Mouse (Mus musculus): Measurements from ENCODE around the gene Cog3.

Gene Cog3

DNA sequence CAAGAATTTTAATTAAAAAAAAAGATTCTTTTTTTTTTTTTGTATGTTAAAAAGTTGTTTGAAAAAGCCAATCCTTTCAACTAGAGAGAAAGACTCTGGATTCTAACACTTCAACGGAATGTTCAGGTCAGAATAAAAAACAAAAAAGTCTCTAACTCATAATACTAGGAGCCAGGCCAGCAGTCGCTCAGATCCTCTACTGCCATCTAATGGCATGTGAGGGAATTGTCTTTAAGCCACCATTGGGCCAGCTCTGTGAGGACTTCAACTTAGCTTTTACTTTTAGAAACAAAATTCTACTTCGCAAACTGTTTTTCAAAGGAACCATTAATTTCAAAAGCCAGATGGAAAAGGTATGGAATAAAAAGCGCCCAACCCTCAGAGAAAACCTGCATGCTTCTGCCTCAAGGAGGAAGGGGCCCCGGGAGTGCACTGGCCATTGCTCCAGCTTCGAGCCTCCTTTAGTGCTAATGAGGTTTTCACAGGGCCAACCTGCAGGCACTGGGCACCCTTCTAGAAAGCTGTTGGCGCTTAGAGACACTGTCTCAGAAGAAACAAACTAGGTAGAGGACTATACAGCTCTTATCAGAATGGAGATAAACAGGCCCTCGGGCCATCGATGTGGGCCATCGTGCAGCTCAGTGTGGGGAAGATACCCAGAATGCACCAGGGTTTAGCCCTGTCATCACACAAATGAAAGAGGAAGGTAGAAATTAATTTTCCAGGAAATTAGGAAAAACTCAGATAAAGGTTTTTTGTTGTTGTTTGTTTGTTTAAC, 6.9 kb upstream of the Cog3 start:
- peak in 1 of 2 experiments; percentile 25 for DNase-seq (ENCODE audit: low spot score in 2 of 2)

DNA sequence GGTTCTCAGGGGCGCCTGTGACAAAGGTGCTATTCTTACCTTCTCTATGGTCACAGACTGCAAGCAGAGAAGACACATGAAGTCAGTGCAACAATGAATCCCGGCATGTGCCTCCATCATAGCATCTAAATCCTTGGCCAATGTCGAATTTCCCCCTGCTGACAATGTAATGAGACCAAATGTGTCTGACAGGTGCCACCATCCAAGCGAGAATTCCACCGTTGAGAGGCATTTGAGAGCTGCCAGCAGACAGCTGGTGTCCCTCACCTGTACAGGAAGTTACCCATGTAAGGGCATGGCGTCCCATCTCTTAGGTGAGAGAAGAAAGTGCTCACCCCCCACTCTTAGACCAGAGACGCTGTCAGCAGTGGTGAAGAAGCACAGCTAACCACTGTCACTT, 4.1 kb upstream of the Cog3 start:
- no peak for DNase-seq (ENCODE audit: low spot score in 2 of 2)

DNA sequence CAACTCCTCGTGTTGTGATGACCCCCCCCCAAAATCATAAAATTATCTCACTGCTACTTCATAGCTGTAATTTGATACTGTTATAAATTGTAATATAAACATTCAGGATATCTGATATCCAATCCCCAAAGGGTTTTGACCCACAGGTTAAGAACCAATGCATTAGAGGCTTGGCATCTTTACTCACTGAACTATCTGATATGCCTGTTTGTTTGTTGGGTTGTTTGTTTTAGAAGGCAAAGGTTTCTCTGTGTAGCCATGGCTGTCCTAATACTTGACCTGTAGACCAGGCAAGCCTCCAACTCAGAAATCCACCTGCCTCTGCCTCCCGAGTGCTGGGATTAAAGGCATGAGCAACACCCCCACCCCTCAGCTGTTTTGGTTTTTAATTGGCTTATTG, 3.5 kb upstream of the Cog3 start:
- no peak for DNase-seq (ENCODE audit: low spot score in 2 of 2)

DNA sequence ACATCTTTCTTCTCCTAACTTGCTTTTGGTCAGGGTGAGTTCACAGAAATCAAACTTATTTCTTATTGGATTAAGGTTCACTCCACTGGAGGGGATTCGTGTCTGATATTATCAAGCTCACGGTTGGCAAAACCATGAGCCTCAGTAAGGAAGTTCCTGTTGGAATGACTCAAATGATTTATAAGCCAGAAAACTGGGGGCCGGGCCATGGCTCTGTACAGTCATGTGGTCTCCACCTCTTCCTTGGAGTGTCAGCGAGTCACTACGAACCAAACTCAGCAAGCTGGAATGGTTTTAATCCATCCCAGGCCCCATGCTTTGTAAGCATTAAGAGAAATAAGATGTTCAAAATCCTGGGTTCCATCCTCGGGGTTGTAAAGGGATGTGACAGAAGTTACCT, 2.7 kb upstream of the Cog3 start:
- no peak for DNase-seq (ENCODE audit: low spot score in 2 of 2)

DNA sequence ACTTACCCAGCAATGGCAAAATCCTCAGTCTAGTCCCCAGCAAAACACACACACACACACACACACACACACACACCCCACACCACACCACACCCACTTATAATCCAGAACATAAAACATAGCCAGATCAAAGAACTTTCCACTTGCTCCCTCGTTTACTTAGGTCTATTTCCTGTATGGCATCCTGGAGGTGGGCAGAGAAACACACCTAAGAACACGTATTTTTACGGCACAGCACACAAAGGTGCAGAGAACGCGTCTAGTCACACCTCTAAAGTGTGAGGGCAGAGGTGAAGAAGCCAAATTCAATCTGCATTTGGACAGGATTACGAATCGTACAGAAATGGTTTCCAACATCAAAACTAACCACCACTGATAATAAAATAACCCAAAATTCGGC, 1.1 kb downstream of the Cog3 start:
- no peak for DNase-seq (ENCODE audit: low spot score in 2 of 2)

DNA sequence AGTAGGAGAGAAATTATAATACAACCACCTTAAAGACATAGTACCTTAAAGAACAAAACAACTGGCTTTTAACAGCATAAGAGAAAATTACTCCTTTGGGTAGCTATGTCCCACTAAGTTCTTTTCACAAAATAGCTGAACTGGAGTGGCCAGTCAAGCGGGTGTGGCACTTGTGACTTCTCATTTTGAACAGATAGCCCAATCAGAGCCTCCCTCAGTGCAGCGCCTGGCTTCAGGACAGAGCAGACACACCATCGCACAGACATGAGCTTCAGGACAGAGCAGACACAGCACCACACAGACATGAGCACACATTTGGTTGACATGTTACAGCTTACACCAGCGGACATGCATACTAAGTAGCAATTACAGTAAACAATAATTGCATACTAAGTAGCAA, 3.3 kb downstream of the Cog3 start:
- no peak for DNase-seq (ENCODE audit: low spot score in 2 of 2)

DNA sequence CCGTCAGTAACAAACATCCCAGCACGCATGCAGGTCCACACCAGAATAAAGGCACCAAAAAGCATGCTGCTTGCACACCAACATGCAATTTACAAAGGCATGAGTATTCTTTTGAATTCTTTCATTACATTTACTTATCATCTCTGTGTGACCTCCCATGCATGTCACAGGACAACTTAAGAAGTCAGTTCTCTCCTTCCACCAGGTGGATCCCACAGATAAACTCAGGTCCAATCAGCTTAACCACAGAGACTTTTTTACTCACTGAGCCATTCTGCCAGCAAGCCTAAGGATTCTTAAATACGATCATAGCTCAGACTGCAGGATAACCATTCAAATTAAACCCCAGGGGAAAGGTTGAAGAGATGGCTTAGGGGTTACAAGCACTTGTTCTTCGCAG, 5.2 kb downstream of the Cog3 start:
- no peak for DNase-seq (ENCODE audit: low spot score in 2 of 2)

DNA sequence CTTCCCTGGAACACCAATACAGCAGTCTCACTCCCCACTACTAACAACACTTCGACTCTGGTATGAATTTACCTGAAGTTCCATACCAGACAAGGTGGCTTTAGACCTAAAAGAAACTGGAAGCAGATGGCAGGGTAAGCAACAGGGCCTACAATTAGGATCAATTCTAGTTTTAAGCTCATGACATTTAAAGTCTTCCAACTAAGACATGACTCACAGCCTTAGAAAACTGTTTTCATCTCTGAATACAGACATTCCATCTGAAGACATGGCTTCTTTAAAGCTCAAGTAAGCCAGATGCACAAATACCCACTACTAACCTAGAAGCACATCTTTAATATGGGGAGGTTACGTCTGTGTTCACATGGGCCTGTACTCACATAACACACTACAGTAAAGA, 6.4 kb downstream of the Cog3 start:
- DNase-seq (ENCODE audit: low spot score in 2 of 2) = no peak

DNA sequence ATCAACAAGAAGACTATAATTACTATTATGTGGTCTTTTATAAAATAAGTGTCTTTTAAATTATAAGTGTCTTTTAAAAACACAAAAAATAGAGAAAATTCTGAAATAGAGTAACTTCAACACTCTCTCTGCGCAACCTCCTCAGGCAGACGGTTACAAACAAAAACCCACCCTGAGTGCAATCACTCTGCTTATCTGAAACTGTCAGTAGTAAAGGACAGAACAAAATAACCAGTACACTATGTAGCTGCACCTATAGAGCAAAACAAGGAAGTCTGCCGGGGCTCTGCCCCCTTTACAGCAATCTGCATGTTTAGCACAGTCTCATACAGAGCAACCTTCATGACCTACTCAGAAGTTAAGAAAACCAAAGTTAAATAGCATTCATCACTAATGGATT, 12.4 kb downstream of the Cog3 start:
- no peak for DNase-seq (ENCODE audit: low spot score in 2 of 2)

DNA sequence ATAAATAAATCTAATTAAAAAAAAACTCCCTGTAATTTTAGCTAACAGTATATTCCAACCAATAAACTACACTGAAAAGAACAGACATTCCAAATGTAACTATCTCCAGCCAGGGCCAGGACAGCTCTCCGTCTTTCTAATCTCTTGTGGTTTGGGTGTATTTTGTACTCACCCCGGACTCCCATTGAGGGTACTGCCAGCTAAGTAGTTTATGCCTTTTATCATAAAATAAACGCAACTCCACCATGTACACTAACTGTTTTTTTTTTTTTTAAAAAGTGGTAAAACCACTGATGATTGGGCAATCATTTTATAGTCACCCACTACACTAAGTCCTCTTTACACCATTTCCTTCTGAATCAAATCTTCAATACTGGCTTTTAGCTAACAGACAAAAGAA, 18.7 kb downstream of the Cog3 start:
- no peak for DNase-seq (ENCODE audit: low spot score in 2 of 2)

DNA sequence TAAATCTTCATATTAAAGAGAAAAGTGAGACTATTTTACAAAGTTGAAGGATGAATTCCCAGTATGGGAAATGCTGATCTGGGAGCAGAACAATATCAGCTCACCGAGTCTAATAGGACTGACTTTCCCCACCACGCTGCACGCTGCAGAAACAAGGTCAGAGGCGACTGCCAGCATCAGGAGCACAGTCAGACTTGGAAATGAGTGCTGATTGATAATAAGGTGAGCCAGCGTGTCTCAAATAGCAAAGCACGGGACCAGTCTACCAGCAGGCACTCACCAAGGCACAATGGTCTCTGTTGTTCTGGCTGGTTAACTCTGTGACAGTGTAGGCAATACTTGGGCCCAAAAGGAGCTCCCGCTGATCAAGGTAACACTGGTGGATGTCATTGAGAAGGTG, 21.7 kb downstream of the Cog3 start:
- DNase-seq (ENCODE audit: low spot score in 2 of 2) = no peak

DNA sequence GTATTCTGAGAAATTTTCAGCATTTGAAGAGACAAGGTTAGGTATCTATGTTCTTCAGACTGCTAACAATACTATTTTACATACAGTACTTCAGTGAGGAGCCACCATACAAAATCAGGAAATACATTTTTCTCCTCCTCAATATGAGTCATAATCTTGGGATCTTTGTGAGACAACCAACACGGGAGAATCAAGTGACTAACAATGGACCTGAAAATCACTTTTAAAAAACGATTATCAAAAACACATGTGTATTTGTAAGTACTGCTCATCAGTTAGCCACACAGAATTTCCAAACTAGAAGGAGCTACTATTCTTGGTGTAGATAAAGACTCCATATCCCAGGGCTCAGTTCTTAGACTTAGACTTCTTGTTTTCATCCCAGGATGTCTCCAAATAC, 23.0 kb downstream of the Cog3 start:
- no peak for DNase-seq (ENCODE audit: low spot score in 2 of 2)

DNA sequence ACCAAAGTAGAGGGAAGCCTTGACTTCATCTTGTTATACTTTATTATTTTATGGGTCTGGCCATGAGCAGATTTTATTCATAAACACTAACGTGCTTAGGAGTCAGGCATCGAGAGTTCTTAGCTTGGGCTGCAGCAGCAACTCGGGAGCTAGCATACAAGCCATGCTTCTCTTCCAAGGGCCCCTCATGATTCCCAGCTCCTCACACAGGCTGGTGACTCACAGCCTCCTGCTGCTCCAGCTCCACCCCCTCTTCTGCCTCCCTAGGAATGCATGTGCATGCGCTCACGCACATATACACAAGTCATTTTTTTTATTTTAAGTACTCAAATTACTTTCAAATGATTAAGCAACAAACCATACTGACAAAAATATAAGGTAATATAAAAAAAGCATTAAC, 26.2 kb downstream of the Cog3 start:
- no peak for DNase-seq (ENCODE audit: low spot score in 2 of 2)

DNA sequence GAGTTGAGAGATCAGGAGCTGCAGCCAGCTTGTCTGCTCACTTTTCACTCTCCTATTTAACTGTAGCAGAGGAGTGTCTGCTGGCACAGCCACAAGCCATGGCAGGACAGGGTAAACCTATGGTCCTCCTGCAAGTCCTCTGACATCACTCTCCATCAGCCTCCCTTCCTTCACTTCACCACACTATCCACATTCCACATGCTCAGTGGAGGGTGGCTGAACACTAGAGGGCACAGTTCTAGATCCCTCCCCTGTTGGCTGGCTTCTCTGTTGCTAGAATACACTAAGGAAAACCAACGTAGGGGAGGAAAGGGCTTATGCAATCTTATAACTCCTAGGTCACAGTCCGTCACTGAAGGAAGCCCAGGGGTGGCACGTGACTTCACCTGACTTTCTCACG, 27.3 kb downstream of the Cog3 start:
- no peak for DNase-seq (ENCODE audit: low spot score in 2 of 2)

DNA sequence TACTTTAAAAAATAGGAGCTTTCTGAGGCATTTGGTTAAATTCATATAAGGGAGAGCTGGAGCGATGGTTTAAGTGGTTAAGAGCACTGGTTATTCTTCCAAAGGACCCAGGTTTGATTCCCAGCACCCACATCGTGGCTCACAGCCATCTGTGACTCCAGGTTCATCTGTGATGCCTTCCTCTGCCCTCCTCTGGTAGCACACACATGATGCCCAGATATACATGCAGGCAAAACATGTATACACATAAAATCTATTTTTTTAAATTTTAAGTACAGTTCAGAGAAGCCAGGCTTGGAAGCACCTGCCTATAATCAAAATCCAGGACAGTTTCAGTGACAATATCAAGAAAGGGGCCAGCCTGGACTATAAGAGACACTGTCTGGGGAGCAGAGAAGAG, 31.5 kb downstream of the Cog3 start:
- DNase-seq (ENCODE audit: low spot score in 2 of 2) = no peak

DNA sequence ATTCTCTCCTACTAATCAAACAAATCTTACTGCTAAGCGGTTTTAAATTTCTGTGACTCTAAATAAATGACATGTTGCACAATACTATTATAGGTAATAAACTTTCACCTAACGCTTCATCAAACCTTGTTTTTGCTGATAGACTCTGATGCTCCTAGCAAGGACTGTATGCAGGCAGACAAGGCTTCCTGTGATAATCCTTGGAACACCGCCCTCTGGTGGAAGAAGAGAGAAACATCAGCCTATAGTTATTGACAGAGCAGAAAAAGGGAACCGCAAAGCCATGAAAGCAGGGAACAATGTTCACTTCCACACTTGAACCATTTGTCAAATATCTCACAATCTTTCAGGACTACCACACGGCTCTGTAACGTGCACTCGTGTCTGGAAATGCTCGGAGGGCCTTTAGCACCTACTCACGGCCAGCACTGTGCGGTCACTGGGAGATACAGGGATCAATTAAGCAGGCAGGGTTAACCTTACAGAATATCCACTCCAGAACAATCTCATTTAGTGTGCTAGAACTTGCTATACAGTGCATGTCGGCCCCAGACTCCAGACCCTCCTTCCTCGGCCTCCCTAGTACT, 32.2 kb downstream of the Cog3 start:
- DNase-seq (ENCODE audit: low spot score in 2 of 2) = peak in 1 of 2 experiments; percentile 32

DNA sequence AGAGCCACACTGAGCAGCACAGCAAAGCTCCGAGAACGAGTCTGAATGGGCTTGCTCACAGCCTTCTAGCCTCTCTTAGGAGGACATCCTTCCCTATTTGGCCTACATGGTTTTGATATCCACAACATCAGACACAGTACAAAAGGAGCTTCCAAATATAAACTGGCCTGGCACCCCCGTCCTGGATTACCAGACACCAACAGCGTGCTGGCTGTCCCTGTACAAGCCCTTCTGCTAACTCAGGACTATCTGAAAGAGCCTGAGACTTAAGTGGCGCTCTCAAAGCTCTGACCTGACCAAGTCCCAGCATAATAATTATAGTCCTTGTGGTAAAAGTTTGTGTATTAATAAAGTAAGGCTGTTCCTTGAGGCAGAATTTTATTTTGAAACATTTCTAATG, 34.2 kb downstream of the Cog3 start:
- no peak for DNase-seq (ENCODE audit: low spot score in 2 of 2)

DNA sequence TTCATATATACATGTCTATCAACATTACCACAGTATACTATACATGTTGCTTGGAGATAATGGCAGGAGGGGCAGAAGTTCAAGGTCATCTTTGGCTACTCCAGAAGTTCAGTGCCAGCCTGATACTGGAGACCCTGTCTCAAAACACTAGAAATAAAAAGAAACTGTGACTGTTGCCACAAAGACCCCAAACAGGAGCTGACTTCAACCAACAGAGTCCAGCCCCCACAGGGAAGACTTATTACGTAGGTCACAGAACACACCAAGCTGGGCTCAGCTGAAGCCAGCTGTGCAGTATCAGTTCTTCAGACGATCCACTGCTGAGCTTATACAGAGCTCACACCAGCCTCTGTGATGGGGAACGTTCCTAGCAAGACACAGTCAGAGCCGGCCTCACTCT, 37.9 kb downstream of the Cog3 start:
- no peak for DNase-seq (ENCODE audit: low spot score in 2 of 2)

DNA sequence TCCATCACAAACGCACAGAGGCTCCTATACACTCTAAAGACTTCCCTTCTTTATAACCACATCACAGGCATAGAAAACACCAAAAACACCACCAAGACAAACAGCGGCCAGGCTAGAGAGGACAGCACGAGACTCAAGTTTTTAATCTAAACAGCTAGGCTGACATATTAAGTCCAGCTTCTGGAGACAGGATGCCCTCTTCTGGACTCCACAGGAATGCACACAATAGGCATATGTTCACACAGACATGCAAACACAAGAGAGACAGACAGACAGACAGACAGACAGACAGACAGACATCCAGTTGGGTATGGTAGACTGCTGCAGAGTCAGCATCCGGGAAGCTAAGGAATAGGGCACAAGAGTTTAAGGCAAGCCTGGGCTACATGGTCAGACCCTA, 40.7 kb downstream of the Cog3 start:
- no peak for DNase-seq (ENCODE audit: low spot score in 2 of 2)

DNA sequence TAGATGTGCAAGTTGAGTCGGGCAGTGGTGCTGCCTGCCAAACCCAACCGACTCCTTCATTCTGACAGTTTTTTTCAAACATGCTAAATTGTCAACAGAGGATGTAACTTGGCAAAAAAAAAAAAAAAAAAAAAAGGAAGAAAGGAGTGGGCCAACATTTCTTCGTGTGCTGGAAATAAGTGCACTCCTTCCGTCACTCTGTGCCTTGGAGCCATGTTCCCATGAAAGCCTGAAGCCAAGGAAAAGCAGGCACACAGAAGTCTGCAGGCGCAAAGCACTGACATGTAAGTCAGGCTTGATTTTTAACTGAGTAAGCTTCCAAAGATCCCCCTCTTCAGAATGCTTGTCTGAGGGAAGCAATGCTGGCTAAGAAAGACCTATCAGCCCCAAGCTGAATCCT, 41.6 kb downstream of the Cog3 start:
- no peak for DNase-seq (ENCODE audit: low spot score in 2 of 2)

DNA sequence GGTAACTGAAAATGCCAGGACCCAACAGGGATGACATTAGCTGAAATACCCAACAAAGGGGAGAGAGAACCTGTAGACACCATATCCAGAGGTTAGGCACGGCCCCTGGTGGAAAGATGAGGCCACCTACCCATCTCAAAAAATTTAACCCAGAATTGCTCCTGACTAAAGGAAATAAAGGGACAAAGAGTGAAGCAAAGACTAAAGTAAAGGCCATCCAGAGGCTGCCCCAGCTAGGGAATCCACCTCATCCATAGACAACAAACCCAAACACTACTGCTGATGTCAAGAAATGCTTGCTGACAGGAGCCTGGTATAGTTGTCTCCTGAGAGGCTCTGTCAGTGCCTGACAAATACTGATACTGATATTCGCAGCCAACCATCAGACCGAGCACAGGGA, 42.6 kb downstream of the Cog3 start:
- DNase-seq (ENCODE audit: low spot score in 2 of 2) = no peak

DNA sequence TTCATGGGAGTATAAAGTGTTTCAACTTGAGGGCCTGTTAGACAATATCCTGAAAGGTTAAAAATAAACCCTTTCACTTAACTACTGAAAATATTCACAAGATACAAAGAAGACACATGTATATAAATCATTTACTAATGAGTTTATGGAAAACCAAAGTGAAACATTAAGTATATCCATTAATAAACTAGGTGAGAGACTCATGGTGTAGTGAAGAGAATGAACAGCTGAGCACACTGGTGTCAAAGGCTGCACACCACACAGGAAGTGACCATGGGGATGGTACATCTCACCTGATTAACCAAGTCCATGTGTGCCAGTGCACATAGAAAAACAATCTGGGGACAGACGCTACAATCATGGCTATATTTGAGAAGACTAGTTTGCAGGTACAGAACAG, 45.3 kb downstream of the Cog3 start:
- no peak for DNase-seq (ENCODE audit: low spot score in 2 of 2)

DNA sequence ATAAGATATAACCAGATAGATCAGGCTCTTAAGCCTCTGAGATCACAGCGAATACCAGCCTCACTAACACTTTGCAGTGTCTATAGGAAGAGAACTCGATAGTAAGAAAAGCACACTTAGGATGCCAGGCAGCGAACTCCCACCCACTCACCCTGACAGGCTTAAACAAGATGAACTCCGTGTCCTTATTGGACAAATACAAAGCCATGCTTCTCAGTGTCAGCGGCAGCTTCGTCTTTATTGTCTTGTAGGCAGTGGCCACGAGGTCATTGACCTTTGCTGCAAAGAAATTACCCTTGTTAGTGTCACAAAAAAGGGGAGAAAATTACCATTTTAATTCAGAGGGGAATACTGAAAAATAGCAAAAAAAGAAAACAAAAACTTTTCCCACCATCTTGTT, 46.5 kb downstream of the Cog3 start:
- no peak for DNase-seq (ENCODE audit: low spot score in 2 of 2)

DNA sequence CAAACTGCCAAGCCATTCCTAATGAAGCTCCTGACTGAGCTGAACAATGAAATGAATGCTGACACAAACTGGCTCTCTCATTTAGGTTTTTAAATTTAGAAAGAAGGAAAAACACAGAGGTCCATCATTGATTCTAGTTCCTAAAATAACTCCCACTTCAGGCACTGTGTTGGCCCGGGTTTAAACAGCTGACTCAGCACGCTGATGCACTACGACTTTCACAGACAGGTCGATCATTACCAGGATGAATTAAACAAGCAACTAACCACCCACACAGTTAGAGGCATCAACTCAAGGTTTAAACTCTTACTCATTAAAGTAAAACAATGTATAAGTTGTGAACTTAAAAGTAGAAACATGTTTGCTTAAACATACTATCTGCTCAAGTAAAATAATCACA, 47.7 kb downstream of the Cog3 start:
- no peak for DNase-seq (ENCODE audit: low spot score in 2 of 2)
